Mouse (Mus musculus) erythroblast, adult 5-6 weeks (primary cell): ENCODE measurements around the gene March4. TPM values are rescaled to one million over a fixed set of nuclear protein-coding genes. Genes with fewer than 3 reads are reported as not detected.

Experiments
- ATAC-seq: replicated peaks from 2 replicates; pipeline ENCODE4 v1.8.0; 2016; ENCODE audit warnings: moderate number of reproducible peaks, mild to moderate bottlenecking, moderate TSS enrichment, inconsistent platforms; ENCODE audit not compliant: poor library complexity, low FRiP score, severe bottlenecking
- total RNA-seq, 2 experiments: library from RNA; stranded (forward) in 1 of 2; stranded (reverse) in 1 of 2; fragments of 150-400 nt in 1 of 2; fragments of 200-764, 138-1000 nt in 1 of 2; gene quantifications; 2 replicates each; pipeline versions ENCODE4 v1.2.3 to v1.2.4; 2015 to 2017; ENCODE audit warnings: low replicate concordance in 2 of 2

Gene March4
- total RNA-seq, 2 experiments from 2014 or later, result not detected

GRCm38 (mm10) chr1:72533439-72533838 is 3.3 kb downstream of the March4 start:
- no peak for ATAC-seq

GRCm38 (mm10) chr1:72532926-72533325 is 3.8 kb downstream of the March4 start:
- ATAC-seq, result no peak

- ATAC-seq, result no peak
These were observed 6.1 kb downstream of the March4 start for GRCm38 (mm10) chr1:72530516-72531196.

GRCm38 (mm10) chr1:72529192-72529591 is 7.5 kb downstream of the March4 start:
- no peak for ATAC-seq

- ATAC-seq, result no peak
These were observed 13.1 kb downstream of the March4 start for GRCm38 (mm10) chr1:72523601-72524000.

- no peak for ATAC-seq
These were observed 25.8 kb downstream of the March4 start for GRCm38 (mm10) chr1:72510778-72511520.

- ATAC-seq, result no peak
These were observed 27.2 kb downstream of the March4 start for GRCm38 (mm10) chr1:72509551-72509950.

- no peak for ATAC-seq
These were observed 29.1 kb downstream of the March4 start for GRCm38 (mm10) chr1:72507670-72508069.

- ATAC-seq, result no peak
These were observed 30.5 kb downstream of the March4 start for GRCm38 (mm10) chr1:72506202-72506601.

GRCm38 (mm10) chr1:72497609-72498008 is 39.1 kb downstream of the March4 start:
- no peak for ATAC-seq

- ATAC-seq, result no peak
These were observed 43.3 kb downstream of the March4 start for GRCm38 (mm10) chr1:72493454-72493853.

- ATAC-seq, result no peak
These were observed 44.1 kb downstream of the March4 start for GRCm38 (mm10) chr1:72492666-72493065.

- ATAC-seq, result no peak
These were observed 45.4 kb downstream of the March4 start for GRCm38 (mm10) chr1:72491307-72491706.

- ATAC-seq, result no peak
These were observed 45.9 kb downstream of the March4 start for GRCm38 (mm10) chr1:72490801-72491200.

- no peak for ATAC-seq
These were observed 46.5 kb downstream of the March4 start for GRCm38 (mm10) chr1:72490193-72490592.

- ATAC-seq, result no peak
These were observed 60.1 kb downstream of the March4 start for GRCm38 (mm10) chr1:72476594-72476993.

GRCm38 (mm10) chr1:72469075-72469474 is 67.7 kb downstream of the March4 start:
- no peak for ATAC-seq

GRCm38 (mm10) chr1:72468466-72469003 is 68.2 kb downstream of the March4 start:
- ATAC-seq, result no peak

GRCm38 (mm10) chr1:72464926-72465583 is 71.7 kb downstream of the March4 start:
- no peak for ATAC-seq

GRCm38 (mm10) chr1:72462516-72462915 is 74.2 kb downstream of the March4 start:
- no peak for ATAC-seq

GRCm38 (mm10) chr1:72457652-72458051 is 79.1 kb downstream of the March4 start:
- no peak for ATAC-seq
